Mouse (Mus musculus): ENCODE measurements around the gene Olfr707. TPM values are rescaled to one million over a fixed set of nuclear protein-coding genes. Genes with fewer than 3 reads are reported as not detected.
"Not testable (repeated sequence)": the region's sequence is repeated elsewhere in the genome, so short reads cannot be mapped to it uniquely, and the experiment has no call there.

Olfr707 gene
- polyA plus RNA-seq (2012; ENCODE audit: insufficient read depth, insufficient read length, missing spikeins), result not detected in 2 replicates

GRCm38 (mm10) chr7:106901141-106901540 is at the start of gene Olfr707:
Gene Olfr707 (minus strand): TSS chr7:106901241.
- H3K27ac ChIP-seq (ENCODE audit: insufficient read depth, low read depth, low read length); H3K4me1 ChIP-seq (ENCODE audit: control insufficient read depth, insufficient read depth, low read length); H3K4me3 ChIP-seq (ENCODE audit: insufficient read depth, low read length): not testable (repeated sequence)

GRCm38 (mm10) chr7:106948212-106948611 is 47.2 kb upstream of the Olfr707 start, which contains the start of gene Olfr710:
Gene Olfr710 (minus strand): TSS chr7:106948312.
- Histone ChIP-seq H3K27ac (ENCODE audit: insufficient read depth, low read depth, low read length) (no peak within 1 kb of the TSS), H3K4me3 (ENCODE audit: insufficient read depth, low read length) (no peak within 1 kb of the TSS), H3K4me1 (ENCODE audit: control insufficient read depth, insufficient read depth, low read length) (no peaks in the 10 kb centered on the region)
- TF ChIP-seq CTCF (IDR thresholded peaks at IDR 0.05; ENCODE audit: low read depth, low read length) (no peak), POLR2A (IDR thresholded peaks at IDR 0.05; ENCODE audit: borderline replicate concordance, low read depth, low read length) (no peak)

GRCm38 (mm10) chr7:106932119-106932518 is 31.1 kb upstream of the Olfr707 start, which contains the start of gene Olfr709-ps1:
Gene Olfr709-ps1 (minus strand): TSS chr7:106932219.
- no peak for TF ChIP-seq POLR2A (IDR thresholded peaks at IDR 0.05; ENCODE audit: borderline replicate concordance, low read depth, low read length)
- no peak for TF ChIP-seq CTCF (IDR thresholded peaks at IDR 0.05; ENCODE audit: low read depth, low read length)
- Histone ChIP-seq H3K27ac (ENCODE audit: insufficient read depth, low read depth, low read length) (no peak within 1 kb of the TSS), H3K4me3 (ENCODE audit: insufficient read depth, low read length) (no peak within 1 kb of the TSS), H3K4me1 (ENCODE audit: control insufficient read depth, insufficient read depth, low read length) (no peaks in the 10 kb centered on the region)

- H3K27ac ChIP-seq (ENCODE audit: insufficient read depth, low read depth, low read length); H3K4me1 ChIP-seq (ENCODE audit: control insufficient read depth, insufficient read depth, low read length); H3K4me3 ChIP-seq (ENCODE audit: insufficient read depth, low read length): not testable (repeated sequence)
These were observed 19.9 kb upstream of the Olfr707 start for GRCm38 (mm10) chr7:106920961-106921360.

- Histone ChIP-seq H3K27ac (ENCODE audit: insufficient read depth, low read depth, low read length) (no peak within 1 kb of the TSS), H3K4me3 (ENCODE audit: insufficient read depth, low read length) (no peak within 1 kb of the TSS), H3K4me1 (ENCODE audit: control insufficient read depth, insufficient read depth, low read length) (no peaks in the 10 kb centered on the region)
- TF ChIP-seq CTCF (IDR thresholded peaks at IDR 0.05; ENCODE audit: low read depth, low read length), result no peak
- TF ChIP-seq POLR2A (IDR thresholded peaks at IDR 0.05; ENCODE audit: borderline replicate concordance, low read depth, low read length), result no peak
These were observed 6.6 kb upstream of the Olfr707 start, which contains the start of gene Olfr1532-ps1 for GRCm38 (mm10) chr7:106907676-106908075. Gene Olfr1532-ps1 (plus strand): TSS chr7:106908001.

- no peaks in the 10 kb centered on the region for H3K4me1 ChIP-seq (ENCODE audit: control insufficient read depth, insufficient read depth, low read length)
- H3K27ac ChIP-seq (ENCODE audit: insufficient read depth, low read depth, low read length), result no peak within 1 kb of the TSS
- TF ChIP-seq POLR2A (IDR thresholded peaks at IDR 0.05; ENCODE audit: borderline replicate concordance, low read depth, low read length), result no peak
- TF ChIP-seq CTCF (IDR thresholded peaks at IDR 0.05; ENCODE audit: low read depth, low read length), result no peak
- H3K4me3 ChIP-seq (ENCODE audit: insufficient read depth, low read length), result no peak within 1 kb of the TSS
These were observed 13.0 kb downstream of the Olfr707 start, which contains the start of gene Olfr706 for GRCm38 (mm10) chr7:106888062-106888461. Gene Olfr706 (minus strand): TSS chr7:106888162.

- Histone ChIP-seq H3K27ac (ENCODE audit: insufficient read depth, low read depth, low read length) (no peak within 1 kb of the TSS), H3K4me1 (ENCODE audit: control insufficient read depth, insufficient read depth, low read length) (no peaks in the 10 kb centered on the region), H3K4me3 (ENCODE audit: insufficient read depth, low read length) (no peak within 1 kb of the TSS)
- TF ChIP-seq POLR2A (IDR thresholded peaks at IDR 0.05; ENCODE audit: borderline replicate concordance, low read depth, low read length) (no peak), CTCF (IDR thresholded peaks at IDR 0.05; ENCODE audit: low read depth, low read length) (no peak)
These were observed 24.2 kb downstream of the Olfr707 start, which contains the start of gene Olfr705 for GRCm38 (mm10) chr7:106876791-106877190. Gene Olfr705 (minus strand): TSS chr7:106876891.

- TF ChIP-seq POLR2A (IDR thresholded peaks at IDR 0.05; ENCODE audit: borderline replicate concordance, low read depth, low read length), result no peak
- no peak for TF ChIP-seq CTCF (IDR thresholded peaks at IDR 0.05; ENCODE audit: low read depth, low read length)
- Histone ChIP-seq H3K4me3 (ENCODE audit: insufficient read depth, low read length) (no peak within 1 kb of the TSS), H3K4me1 (ENCODE audit: control insufficient read depth, insufficient read depth, low read length) (no peaks in the 10 kb centered on the region), H3K27ac (ENCODE audit: insufficient read depth, low read depth, low read length) (no peak within 1 kb of the TSS)
These were observed 38.2 kb downstream of the Olfr707 start, which contains the start of gene Olfr704 for GRCm38 (mm10) chr7:106862885-106863284. Gene Olfr704 (plus strand): TSS chr7:106863185.

GRCm38 (mm10) chr7:106843060-106843459 is 58.0 kb downstream of the Olfr707 start, which contains the start of gene Olfr703:
Gene Olfr703 (plus strand): TSS chr7:106843360.
- Histone ChIP-seq H3K27ac (ENCODE audit: insufficient read depth, low read depth, low read length) (no peak within 1 kb of the TSS), H3K4me3 (ENCODE audit: insufficient read depth, low read length) (no peak within 1 kb of the TSS), H3K4me1 (ENCODE audit: control insufficient read depth, insufficient read depth, low read length) (no peaks in the 10 kb centered on the region)
- no peak for TF ChIP-seq POLR2A (IDR thresholded peaks at IDR 0.05; ENCODE audit: borderline replicate concordance, low read depth, low read length)
- no peak for TF ChIP-seq CTCF (IDR thresholded peaks at IDR 0.05; ENCODE audit: low read depth, low read length)

Other genes with a start within 250 kb of the Olfr707 start
- gene Olfr693, start 220.7 kb downstream of the Olfr707 start, polyA plus RNA-seq (2012; ENCODE audit: insufficient read depth, insufficient read length, missing spikeins), result not detected in 2 replicates
- not detected in 2 replicates for gene Olfr694, start 209.4 kb downstream of the Olfr707 start, polyA plus RNA-seq (2012; ENCODE audit: insufficient read depth, insufficient read length, missing spikeins)
- not detected in 2 replicates for gene Olfr695, start 184.8 kb downstream of the Olfr707 start, polyA plus RNA-seq (2012; ENCODE audit: insufficient read depth, insufficient read length, missing spikeins)
- not detected in 2 replicates for gene Olfr697, start 158.8 kb downstream of the Olfr707 start, polyA plus RNA-seq (2012; ENCODE audit: insufficient read depth, insufficient read length, missing spikeins)
- not detected in 2 replicates for gene Olfr698, start 145.8 kb downstream of the Olfr707 start, polyA plus RNA-seq (2012; ENCODE audit: insufficient read depth, insufficient read length, missing spikeins)
- gene Olfr699, start 108.0 kb downstream of the Olfr707 start, polyA plus RNA-seq (2012; ENCODE audit: insufficient read depth, insufficient read length, missing spikeins), result not detected in 2 replicates
- not detected in 2 replicates for gene Olfr700, start 92.4 kb downstream of the Olfr707 start, polyA plus RNA-seq (2012; ENCODE audit: insufficient read depth, insufficient read length, missing spikeins)
- not detected in 2 replicates for gene Olfr701, start 87.1 kb downstream of the Olfr707 start, polyA plus RNA-seq (2012; ENCODE audit: insufficient read depth, insufficient read length, missing spikeins)
- gene Olfr702, start 67.3 kb downstream of the Olfr707 start, polyA plus RNA-seq (2012; ENCODE audit: insufficient read depth, insufficient read length, missing spikeins), result not detected in 2 replicates
- not detected in 2 replicates for gene Olfr703, start 57.9 kb downstream of the Olfr707 start, polyA plus RNA-seq (2012; ENCODE audit: insufficient read depth, insufficient read length, missing spikeins)
- not detected in 2 replicates for gene Olfr704, start 38.1 kb downstream of the Olfr707 start, polyA plus RNA-seq (2012; ENCODE audit: insufficient read depth, insufficient read length, missing spikeins)
- gene Olfr705, start 24.4 kb downstream of the Olfr707 start, polyA plus RNA-seq (2012; ENCODE audit: insufficient read depth, insufficient read length, missing spikeins), result not detected in 2 replicates
- gene Olfr706, start 13.1 kb downstream of the Olfr707 start, polyA plus RNA-seq (2012; ENCODE audit: insufficient read depth, insufficient read length, missing spikeins), result not detected in 2 replicates
- gene Olfr1532-ps1, start 6.8 kb upstream of the Olfr707 start, polyA plus RNA-seq (2012; ENCODE audit: insufficient read depth, insufficient read length, missing spikeins), result not detected in 2 replicates
- gene Olfr709-ps1, start 31.0 kb upstream of the Olfr707 start, polyA plus RNA-seq (2012; ENCODE audit: insufficient read depth, insufficient read length, missing spikeins), result 0.23 TPM in 1 of 2 replicates, not detected in the other
- not detected in 2 replicates for gene Olfr710, start 47.1 kb upstream of the Olfr707 start, polyA plus RNA-seq (2012; ENCODE audit: insufficient read depth, insufficient read length, missing spikeins)
- not detected in 2 replicates for gene Olfr6, start 62.7 kb upstream of the Olfr707 start, polyA plus RNA-seq (2012; ENCODE audit: insufficient read depth, insufficient read length, missing spikeins)
- not detected in 2 replicates for gene Olfr711, start 74.2 kb upstream of the Olfr707 start, polyA plus RNA-seq (2012; ENCODE audit: insufficient read depth, insufficient read length, missing spikeins)
- 0.13 TPM in 1 of 2 replicates, not detected in the other for gene Olfr2, start 104.8 kb upstream of the Olfr707 start, polyA plus RNA-seq (2012; ENCODE audit: insufficient read depth, insufficient read length, missing spikeins)
- gene Olfr713, start 129.9 kb upstream of the Olfr707 start, polyA plus RNA-seq (2012; ENCODE audit: insufficient read depth, insufficient read length, missing spikeins), result not detected in 2 replicates
- gene Olfr714, start 169.7 kb upstream of the Olfr707 start, polyA plus RNA-seq (2012; ENCODE audit: insufficient read depth, insufficient read length, missing spikeins), result not detected in 2 replicates
- not detected in 2 replicates for gene Olfr17, start 192.0 kb upstream of the Olfr707 start, polyA plus RNA-seq (2012; ENCODE audit: insufficient read depth, insufficient read length, missing spikeins)
- gene Olfr715b, start 209.1 kb upstream of the Olfr707 start, polyA plus RNA-seq (2012; ENCODE audit: insufficient read depth, insufficient read length, missing spikeins), result 0.20 TPM in 1 of 2 replicates, not detected in the other
- not detected in 2 replicates for gene Olfr715, start 229.8 kb upstream of the Olfr707 start, polyA plus RNA-seq (2012; ENCODE audit: insufficient read depth, insufficient read length, missing spikeins)
- gene Olfr716, start 237.1 kb upstream of the Olfr707 start, polyA plus RNA-seq (2012; ENCODE audit: insufficient read depth, insufficient read length, missing spikeins), result not detected in 2 replicates

Measured in bone marrow macrophage, adult 2 months (primary cell).